Mouse (Mus musculus) heart, embryonic 13.5 days (tissue): ENCODE measurements at regions not wholly inside any gene's neighbourhood (a gene's known extent, or its start where the extent isn't known, plus 50 kb on each side); places are given as distances from the start of the nearest gene placed in this dataset.

Experiments used
- ATAC-seq: fragments of 200-750 bp; cut with Nextera tagmentation; 2 replicates; pipeline ENCODE4 v1.8.0; 2017; ENCODE audit warnings: moderate TSS enrichment; ENCODE audit not compliant: insufficient number of reproducible peaks, low FRiP score, low TSS enrichment; ENCODE audit errors: extremely low read depth
- H3K27ac ChIP-seq: fragments of 300-500 bp; sonication (generic); replicated peaks from 2 replicates; pipeline ENCODE4 v1.5.1; 2015; ENCODE audit warnings: moderate library complexity, mild to moderate bottlenecking, inconsistent platforms
- H3K27me3 ChIP-seq: fragments of 300-500 bp; sonication (generic); replicated peaks from 2 replicates; pipeline ENCODE4 v1.6.1; 2015; ENCODE audit warnings: mild to moderate bottlenecking, inconsistent platforms
- H3K36me3 ChIP-seq: fragments of 300-500 bp; sonication (generic); 2 replicates; pipeline ENCODE4 v1.6.1; 2015; ENCODE audit warnings: mild to moderate bottlenecking, inconsistent platforms
- H3K4me1 ChIP-seq: fragments of 300-500 bp; sonication (generic); 2 replicates; pipeline ENCODE4 v1.6.1; 2015; ENCODE audit warnings: inconsistent platforms
- H3K4me2 ChIP-seq: fragments of 300-500 bp; sonication (generic); 2 replicates; pipeline ENCODE4 v1.6.1; 2015; ENCODE audit warnings: inconsistent platforms, mild to moderate bottlenecking, moderate library complexity
- H3K4me3 ChIP-seq: fragments of 300-500 bp; sonication (generic); 2 replicates; pipeline ENCODE4 v1.5.1; 2015; ENCODE audit warnings: moderate library complexity, mild to moderate bottlenecking, inconsistent platforms
- H3K9ac ChIP-seq: fragments of 300-500 bp; sonication (generic); 2 replicates; pipeline ENCODE4 v1.6.1; 2015; ENCODE audit warnings: inconsistent platforms, mild to moderate bottlenecking, moderate library complexity
- H3K9me3 ChIP-seq: fragments of 300-500 bp; sonication (generic); 2 replicates; pipeline ENCODE4 v1.6.1; 2016; ENCODE audit warnings: inconsistent platforms
- WGBS: fragments of 180-500 bp; shearing (Covaris S2); methylation state at CpG from one replicate; pipeline ENCODE4 v1.1.7; 2015; ENCODE audit warnings: mixed read lengths; 5-methylcytosine and 5-hydroxymethylcytosine counted together

- no peaks in the 10 kb centered on the region for H3K9me3 ChIP-seq
- WGBS: 9% methylated on average over 4 of the region's 4 CpGs
- no peaks in the 10 kb centered on the region for H3K27me3 ChIP-seq
- H3K4me3 ChIP-seq: no peak overlapping the region
- no peaks in the 10 kb centered on the region for H3K36me3 ChIP-seq
- no peak overlapping the region for H3K4me2 ChIP-seq
- H3K9ac ChIP-seq: no peak overlapping the region
- no peaks in the 10 kb centered on the region for H3K4me1 ChIP-seq
- no peak overlapping the region for H3K27ac ChIP-seq
- no peak for ATAC-seq
Observed at GRCm38 (mm10) chr14:71963389-71964169, 528.1 kb downstream of the Gm9195 start.

- no peaks in the 10 kb centered on the region for H3K36me3 ChIP-seq
- H3K9me3 ChIP-seq: no peaks in the 10 kb centered on the region
- no peaks in the 10 kb centered on the region for H3K4me1 ChIP-seq
- no peak overlapping the region for H3K4me2 ChIP-seq
- H3K27me3 ChIP-seq: no peaks in the 10 kb centered on the region
- no peak overlapping the region for H3K4me3 ChIP-seq
- no peak overlapping the region for H3K9ac ChIP-seq
- ATAC-seq: no peak
- no peak overlapping the region for H3K27ac ChIP-seq
- WGBS: 79% methylated on average over 2 of the region's 2 CpGs
Observed at GRCm38 (mm10) chr14:71948701-71949100, 542.9 kb downstream of the Gm9195 start.

GRCm38 (mm10) chr14:71937157-71937485 lies 554.5 kb downstream of the Gm9195 start:
- Histone ChIP-seq H3K27ac (no peak overlapping the region), H3K9ac (no peak overlapping the region), H3K9me3 (no peaks in the 10 kb centered on the region), H3K36me3 (no peaks in the 10 kb centered on the region), H3K27me3 (no peaks in the 10 kb centered on the region), H3K4me2 (no peak overlapping the region), H3K4me3 (no peak overlapping the region), H3K4me1 (no peaks in the 10 kb centered on the region)
- 72% methylated on average over 2 of the region's 2 CpGs for WGBS
- no peak for ATAC-seq

DNA sequence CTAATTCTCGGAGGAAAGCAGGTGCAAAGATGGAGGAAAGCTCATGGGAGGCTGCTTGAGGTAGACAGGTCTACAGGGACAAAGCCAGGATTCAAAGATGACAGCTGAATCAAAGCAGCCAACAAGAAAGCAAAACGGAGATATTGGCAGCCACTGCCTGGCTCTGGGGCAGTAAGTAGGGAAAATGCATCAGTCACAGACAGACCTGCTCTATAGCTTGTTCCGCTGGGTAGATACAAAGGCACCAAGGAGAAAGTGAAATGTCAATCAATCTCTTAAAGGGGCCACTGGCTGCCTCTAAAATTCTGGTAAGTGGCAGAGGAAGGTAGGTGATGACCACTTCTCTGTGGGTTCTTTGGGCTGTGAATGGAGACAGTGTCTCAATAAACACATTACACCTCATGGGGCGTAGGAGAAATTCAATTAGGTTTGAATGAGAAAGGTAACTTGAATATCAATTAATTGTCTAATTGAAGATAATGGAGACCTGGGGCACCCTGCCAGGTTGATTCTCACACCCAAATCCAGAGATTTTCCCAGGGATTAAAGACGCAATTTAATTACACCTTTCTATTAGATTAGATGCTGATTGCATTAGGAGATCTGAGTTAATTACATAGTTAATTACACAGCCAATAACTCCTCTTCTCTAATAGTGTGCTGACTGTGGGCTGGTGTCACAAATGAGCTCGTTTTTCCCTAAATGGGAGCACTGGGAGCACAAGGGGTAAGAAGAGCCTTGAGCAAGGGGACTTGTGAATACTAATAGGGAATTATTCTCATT lies 555.1 kb downstream of the Gm9195 start:
- no peak overlapping the region for H3K27ac ChIP-seq
- H3K27me3 ChIP-seq: no peaks in the 10 kb centered on the region
- H3K36me3 ChIP-seq: no peaks in the 10 kb centered on the region
- no peak overlapping the region for H3K4me2 ChIP-seq
- no peak overlapping the region for H3K9ac ChIP-seq
- H3K9me3 ChIP-seq: no peaks in the 10 kb centered on the region
- H3K4me3 ChIP-seq: no peak overlapping the region
- ATAC-seq: no peak
- WGBS: 49% methylated on average over 6 of the region's 6 CpGs
- no peaks in the 10 kb centered on the region for H3K4me1 ChIP-seq

GRCm38 (mm10) chr14:71915964-71916363 lies 575.7 kb downstream of the Gm9195 start:
- WGBS: 65% methylated on average over 5 of the region's 5 CpGs
- Histone ChIP-seq H3K36me3 (no peaks in the 10 kb centered on the region), H3K4me2 (no peak overlapping the region), H3K9me3 (no peaks in the 10 kb centered on the region), H3K27ac (no peak overlapping the region), H3K27me3 (no peaks in the 10 kb centered on the region), H3K4me3 (no peak overlapping the region), H3K9ac (no peak overlapping the region), H3K4me1 (no peaks in the 10 kb centered on the region)
- no peak for ATAC-seq

GRCm38 (mm10) chr14:71910936-71911335 lies 580.7 kb downstream of the Gm9195 start:
- 78% methylated on average over 2 of the region's 2 CpGs for WGBS
- ATAC-seq: no peak
- no peak overlapping the region for H3K4me3 ChIP-seq
- H3K4me2 ChIP-seq: no peak overlapping the region
- H3K9me3 ChIP-seq: no peaks in the 10 kb centered on the region
- H3K27ac ChIP-seq: no peak overlapping the region
- no peaks in the 10 kb centered on the region for H3K4me1 ChIP-seq
- no peaks in the 10 kb centered on the region for H3K27me3 ChIP-seq
- no peaks in the 10 kb centered on the region for H3K36me3 ChIP-seq
- H3K9ac ChIP-seq: no peak overlapping the region

DNA sequence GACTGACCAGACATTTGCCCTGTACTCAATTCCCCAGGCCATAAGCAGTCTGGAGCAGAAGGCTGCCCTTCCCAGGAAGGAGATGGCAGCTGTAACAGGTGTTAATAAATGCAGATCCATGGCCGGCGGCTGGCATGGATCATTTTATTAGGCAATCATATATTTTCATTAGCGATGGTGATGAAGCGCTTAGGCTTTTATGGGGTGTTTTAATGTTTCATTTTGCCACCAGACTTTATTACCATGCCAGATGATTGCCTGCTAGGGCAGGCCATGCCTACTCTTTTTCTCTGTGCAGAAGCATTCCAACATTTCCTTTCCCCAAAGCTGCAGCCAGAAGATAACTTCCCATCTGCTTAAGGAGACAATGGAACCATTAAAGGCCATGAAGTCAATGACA lies 596.2 kb downstream of the Gm9195 start:
- Histone ChIP-seq H3K4me2 (no peak overlapping the region), H3K9ac (no peak overlapping the region), H3K4me3 (no peak overlapping the region), H3K4me1 (no peaks in the 10 kb centered on the region), H3K9me3 (no peaks in the 10 kb centered on the region), H3K36me3 (no peaks in the 10 kb centered on the region), H3K27me3 (no peaks in the 10 kb centered on the region), H3K27ac (no peak overlapping the region)
- WGBS: 83% methylated on average over 4 of the region's 4 CpGs
- no peak for ATAC-seq

- WGBS: 68% methylated on average over 4 of the region's 4 CpGs
- Histone ChIP-seq H3K27ac (no peak overlapping the region), H3K4me1 (no peaks in the 10 kb centered on the region), H3K36me3 (no peaks in the 10 kb centered on the region), H3K9me3 (no peaks in the 10 kb centered on the region), H3K27me3 (no peaks in the 10 kb centered on the region), H3K4me3 (no peak overlapping the region), H3K4me2 (no peak overlapping the region), H3K9ac (no peak overlapping the region)
- ATAC-seq: no peak
Observed at GRCm38 (mm10) chr14:71894811-71895210, 596.8 kb downstream of the Gm9195 start.

DNA sequence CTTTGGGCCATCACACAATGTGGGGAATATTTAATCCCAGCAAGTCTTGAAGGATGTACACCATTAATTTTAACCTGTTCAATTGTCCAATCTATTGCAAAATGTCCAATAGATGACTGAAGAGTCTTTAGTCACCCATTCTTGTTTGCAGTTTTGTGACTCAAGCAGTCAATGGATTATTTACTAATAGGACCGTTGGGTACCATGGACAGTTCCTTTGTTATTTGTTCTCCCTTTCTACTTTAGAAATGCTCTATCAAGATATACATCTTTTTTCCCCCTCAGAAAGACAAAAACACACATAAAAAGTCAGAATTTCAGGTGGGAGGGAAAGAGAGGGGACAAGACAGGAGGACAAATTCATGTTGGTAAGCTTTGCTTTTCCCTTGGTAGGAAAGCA lies 598.3 kb downstream of the Gm9195 start:
- Histone ChIP-seq H3K4me3 (no peak overlapping the region), H3K4me2 (no peak overlapping the region), H3K4me1 (no peaks in the 10 kb centered on the region), H3K27ac (no peak overlapping the region), H3K36me3 (no peaks in the 10 kb centered on the region), H3K9ac (no peak overlapping the region), H3K9me3 (no peaks in the 10 kb centered on the region), H3K27me3 (no peaks in the 10 kb centered on the region)
- ATAC-seq: no peak
- WGBS: 59% methylated on average over 1 of the region's 1 CpGs

- no peak overlapping the region for H3K9ac ChIP-seq
- no peaks in the 10 kb centered on the region for H3K27me3 ChIP-seq
- no peak overlapping the region for H3K27ac ChIP-seq
- H3K4me1 ChIP-seq: no peaks in the 10 kb centered on the region
- no peak for ATAC-seq
- no peak overlapping the region for H3K4me3 ChIP-seq
- no peaks in the 10 kb centered on the region for H3K36me3 ChIP-seq
- WGBS: 64% methylated on average over 1 of the region's 1 CpGs
- no peaks in the 10 kb centered on the region for H3K9me3 ChIP-seq
- H3K4me2 ChIP-seq: no peak overlapping the region
Observed at GRCm38 (mm10) chr14:71891667-71892066, 600.0 kb downstream of the Gm9195 start.

- Histone ChIP-seq H3K9ac (no peak overlapping the region), H3K27me3 (no peaks in the 10 kb centered on the region), H3K27ac (no peak overlapping the region), H3K4me3 (no peak overlapping the region), H3K4me1 (no peaks in the 10 kb centered on the region), H3K9me3 (no peaks in the 10 kb centered on the region), H3K36me3 (no peaks in the 10 kb centered on the region), H3K4me2 (no peak overlapping the region)
- no peak for ATAC-seq
- 66% methylated on average over 2 of the region's 2 CpGs for WGBS
Observed at GRCm38 (mm10) chr14:71882871-71883270, 608.8 kb downstream of the Gm9195 start.

- Histone ChIP-seq H3K27ac (no peak overlapping the region), H3K4me3 (no peak overlapping the region), H3K9me3 (0 out of 2 replicates have a peak, but pooled peaks cover 6% of the 10 kb centered on the region), H3K9ac (no peak overlapping the region), H3K4me2 (no peak overlapping the region), H3K27me3 (no peaks in the 10 kb centered on the region), H3K36me3 (no peaks in the 10 kb centered on the region), H3K4me1 (no peaks in the 10 kb centered on the region)
- ATAC-seq: no peak
Observed at GRCm38 (mm10) chr14:71845546-71845945, 646.1 kb downstream of the Gm9195 start.
